Mouse (Mus musculus) embryonic facial prominence, embryonic 11.5 days (tissue): ENCODE data around the gene P2rx4. TPM values are rescaled to one million over a fixed set of nuclear protein-coding genes. Genes with fewer than 3 reads are reported as not detected.

Experiments
- ATAC-seq: fragments of 200-750 bp; cut with Nextera tagmentation; replicated peaks from 2 replicates; pipeline ENCODE4 v1.8.0; 2017; ENCODE audit warnings: low read depth; ENCODE audit not compliant: insufficient number of reproducible peaks, low FRiP score, low TSS enrichment
- DNase-seq: peaks from one replicate; pipeline ENCODE4 v3.0.0-alpha.2; 2015; ENCODE audit warnings: low spot score
- H3K27ac ChIP-seq: fragments of 300-500 bp; sonication (generic); replicated peaks from 2 replicates; pipeline ENCODE4 v1.5.1; 2014; ENCODE audit warnings: mild to moderate bottlenecking, low read depth, low read length, control low read depth
- H3K27me3 ChIP-seq: fragments of 300-500 bp; sonication (generic); 2 replicates; pipeline ENCODE4 v1.6.1; 2014; ENCODE audit warnings: mild to moderate bottlenecking, low read length, moderate library complexity, mixed read lengths; ENCODE audit not compliant: control insufficient read depth, insufficient read depth
- H3K36me3 ChIP-seq: fragments of 300-500 bp; sonication (generic); replicated peaks from 2 replicates; pipeline ENCODE4 v1.6.1; 2014; ENCODE audit warnings: low read depth, mild to moderate bottlenecking, low read length, moderate library complexity, mixed read lengths; ENCODE audit not compliant: control insufficient read depth, insufficient read depth
- H3K4me1 ChIP-seq: fragments of 300-500 bp; sonication (generic); 2 replicates; pipeline ENCODE4 v1.6.1; 2014; ENCODE audit warnings: low read length, mixed read lengths; ENCODE audit not compliant: control insufficient read depth, insufficient read depth
- H3K4me2 ChIP-seq: fragments of 300-500 bp; sonication (generic); 2 replicates; pipeline ENCODE4 v1.6.1; 2014; ENCODE audit warnings: low read depth, mild to moderate bottlenecking, control low read depth, low read length, moderate library complexity
- H3K4me3 ChIP-seq: fragments of 300-500 bp; sonication (generic); 2 replicates; pipeline ENCODE4 v1.5.1; 2014; ENCODE audit warnings: low read depth, low read length, control low read depth
- H3K9ac ChIP-seq: fragments of 300-500 bp; sonication (generic); replicated peaks from 2 replicates; pipeline ENCODE4 v1.6.1; 2014; ENCODE audit warnings: mild to moderate bottlenecking, control low read depth, low read length
- H3K9me3 ChIP-seq: fragments of 300-500 bp; sonication (generic); replicated peaks from 2 replicates; pipeline ENCODE4 v1.6.1; 2016; ENCODE audit warnings: mild to moderate bottlenecking, low read length, inconsistent platforms, mixed read lengths; ENCODE audit not compliant: control insufficient read depth
- WGBS: fragments of 180-500 bp; shearing (Covaris S2); extraction: QIAGEN DNeasy Blood & Tissue Kit; methylation state at CpG from one replicate; pipeline ENCODE4 v1.1.7; 2014; 5-methylcytosine and 5-hydroxymethylcytosine counted together
- polyA plus RNA-seq: library from polyadenylated mRNA; unstranded; fragments of >200 nt; fragmentation: Nextera tagmentation; extraction: Ambion mirVana; gene quantifications from 2 replicates; pipeline ENCODE4 v1.2.1, GENCODE M21; 2014

P2rx4 gene
- polyA plus RNA-seq, 1 experiment from 2014 or later = 4.9 TPM

DNA sequence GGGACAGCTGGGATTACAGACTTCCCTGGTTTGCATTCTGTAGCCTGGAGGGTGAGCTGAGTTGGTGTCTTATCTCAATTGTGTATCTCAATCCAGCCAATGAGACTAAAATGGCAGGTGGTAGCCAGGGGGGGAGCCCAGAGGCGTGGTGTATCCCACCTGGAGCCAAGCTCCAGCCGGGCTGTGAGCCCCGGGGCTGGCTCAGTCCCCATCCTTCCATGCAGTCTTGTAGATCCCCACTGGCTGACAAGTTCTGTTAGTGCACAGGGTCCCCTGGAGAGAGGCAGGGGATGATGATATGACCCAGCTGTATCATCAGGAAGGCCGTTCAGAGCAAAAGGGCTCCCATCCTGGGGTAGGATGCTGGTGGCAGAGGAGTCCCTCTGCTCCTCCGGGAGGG lies 19.3 kb downstream of the P2rx4 start:
- Histone ChIP-seq H3K4me3 (no peak overlapping the region), H3K9me3 (no peaks in the 10 kb centered on the region), H3K27ac (no peak overlapping the region), H3K4me1 (no peaks in the 10 kb centered on the region), H3K36me3 (no peaks in the 10 kb centered on the region), H3K4me2 (no peak overlapping the region), H3K9ac (no peak overlapping the region), H3K27me3 (no peaks in the 10 kb centered on the region)
- 70% methylated on average over 5 of the region's 5 CpGs for WGBS
- ATAC-seq (no peak), DNase-seq (no peak)

GRCm38 (mm10) chr5:122727096-122727495 lies 19.8 kb downstream of the P2rx4 start:
- WGBS = 93% methylated on average over 7 of the region's 7 CpGs
- H3K27me3 ChIP-seq = no peaks in the 10 kb centered on the region
- H3K4me2 ChIP-seq = no peak overlapping the region
- no peak overlapping the region for H3K27ac ChIP-seq
- ATAC-seq (no peak), DNase-seq (no peak)
- H3K36me3 ChIP-seq = no peaks in the 10 kb centered on the region
- H3K9me3 ChIP-seq = no peaks in the 10 kb centered on the region
- peaks cover 1% of the 10 kb centered on the region; the same call in 1 of the 2 replicates for H3K4me1 ChIP-seq
- H3K9ac ChIP-seq = no peak overlapping the region
- no peak overlapping the region for H3K4me3 ChIP-seq

- Histone ChIP-seq H3K27me3 (no peaks in the 10 kb centered on the region), H3K27ac (no peak overlapping the region), H3K4me2 (no peak overlapping the region), H3K9me3 (no peaks in the 10 kb centered on the region), H3K9ac (no peak overlapping the region), H3K4me3 (no peak overlapping the region), H3K4me1 (peaks cover 3% of the 10 kb centered on the region; the same call in 1 of the 2 replicates), H3K36me3 (no peaks in the 10 kb centered on the region)
- WGBS = 85% methylated on average over 10 of the region's 10 CpGs
- DNase-seq (no peak), ATAC-seq (no peak)
Measured at GRCm38 (mm10) chr5:122730776-122731175, 23.4 kb downstream of the P2rx4 start.

DNA sequence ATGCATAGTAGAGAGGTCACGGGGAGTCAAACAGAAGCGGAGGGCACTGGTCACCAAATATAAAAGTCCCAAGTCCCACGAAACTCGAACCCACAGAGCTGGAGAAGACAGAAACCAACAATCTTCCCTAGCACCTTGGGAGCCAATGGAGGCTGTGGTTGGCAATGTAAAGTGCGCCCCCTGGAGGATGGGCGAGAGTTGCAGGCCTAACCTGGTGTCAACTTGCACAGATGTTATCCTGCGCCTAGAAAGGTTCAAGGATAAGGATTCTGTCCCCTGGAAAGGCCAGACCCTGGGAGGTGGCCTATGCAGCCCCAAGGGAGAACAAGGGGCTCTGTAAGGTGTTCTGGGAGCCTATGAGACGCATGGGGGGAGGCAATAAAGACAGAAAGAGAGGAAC lies 24.0 kb downstream of the P2rx4 start:
- DNase-seq = peak; percentile 44
- ATAC-seq = no peak
- H3K9ac ChIP-seq = no peak overlapping the region
- no peaks in the 10 kb centered on the region for H3K36me3 ChIP-seq
- no peaks in the 10 kb centered on the region for H3K9me3 ChIP-seq
- peak overlapping the region; percentile 3; the same call in 1 of the 2 replicates for H3K27ac ChIP-seq
- no peaks in the 10 kb centered on the region for H3K27me3 ChIP-seq
- no peak overlapping the region for H3K4me3 ChIP-seq
- H3K4me2 ChIP-seq = no peak overlapping the region
- 66% methylated on average over 8 of the region's 8 CpGs for WGBS
- H3K4me1 ChIP-seq = peaks cover 3% of the 10 kb centered on the region; the same call in 1 of the 2 replicates

- 28% methylated on average over 15 of the region's 15 CpGs for WGBS
- Histone ChIP-seq H3K27ac (peak overlapping the region; percentile 3; the same call in 1 of the 2 replicates), H3K9ac (no peak overlapping the region), H3K4me1 (peaks cover 3% of the 10 kb centered on the region; the same call in 1 of the 2 replicates), H3K4me2 (no peak overlapping the region; the same call in 1 of the 2 replicates), H3K4me3 (no peak overlapping the region), H3K9me3 (no peaks in the 10 kb centered on the region), H3K27me3 (no peaks in the 10 kb centered on the region), H3K36me3 (no peaks in the 10 kb centered on the region; the same call in 1 of the 2 replicates)
- peak; percentile 62 for DNase-seq
- ATAC-seq = no peak
Measured at GRCm38 (mm10) chr5:122731991-122732673, 24.8 kb downstream of the P2rx4 start.

- ATAC-seq (no peak), DNase-seq (no peak)
- WGBS = 65% methylated on average over 17 of the region's 17 CpGs
- H3K9ac ChIP-seq = no peak overlapping the region
- no peaks in the 10 kb centered on the region for H3K27me3 ChIP-seq
- H3K4me1 ChIP-seq = peaks cover 3% of the 10 kb centered on the region; the same call in 1 of the 2 replicates
- H3K4me3 ChIP-seq = no peak overlapping the region
- H3K36me3 ChIP-seq = no peaks in the 10 kb centered on the region; the same call in 1 of the 2 replicates
- no peaks in the 10 kb centered on the region for H3K9me3 ChIP-seq
- no peak overlapping the region for H3K4me2 ChIP-seq
- H3K27ac ChIP-seq = no peak overlapping the region
Measured at GRCm38 (mm10) chr5:122733881-122734280, 26.5 kb downstream of the P2rx4 start.

DNA sequence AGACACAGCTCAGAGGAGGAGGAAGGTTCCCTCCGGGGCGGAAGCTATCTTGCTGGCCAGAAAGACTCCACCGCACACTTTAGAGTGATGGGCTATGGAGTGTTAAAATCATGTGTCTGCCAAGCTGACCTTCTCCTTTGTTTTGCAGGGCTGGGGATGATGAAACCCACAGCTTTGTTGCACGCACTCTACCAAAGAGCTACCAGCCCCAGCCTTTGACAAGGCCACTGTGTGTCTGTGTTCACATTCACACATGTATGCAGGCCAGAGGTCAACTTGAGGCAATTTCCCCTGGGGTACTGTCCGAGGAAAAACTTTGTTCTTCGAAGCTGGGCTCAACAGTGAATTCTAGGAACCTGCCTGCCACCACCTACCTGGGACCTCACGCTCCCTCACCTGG lies 28.5 kb downstream of the P2rx4 start:
- Histone ChIP-seq H3K4me1 (peaks cover 3% of the 10 kb centered on the region; the same call in 1 of the 2 replicates), H3K27me3 (no peaks in the 10 kb centered on the region), H3K36me3 (no peaks in the 10 kb centered on the region; the same call in 1 of the 2 replicates), H3K27ac (no peak overlapping the region), H3K9me3 (no peaks in the 10 kb centered on the region), H3K9ac (no peak overlapping the region), H3K4me2 (no peak overlapping the region), H3K4me3 (no peak overlapping the region)
- no peak for DNase-seq
- no peak for ATAC-seq
- WGBS = 80% methylated on average over 7 of the region's 7 CpGs

DNA sequence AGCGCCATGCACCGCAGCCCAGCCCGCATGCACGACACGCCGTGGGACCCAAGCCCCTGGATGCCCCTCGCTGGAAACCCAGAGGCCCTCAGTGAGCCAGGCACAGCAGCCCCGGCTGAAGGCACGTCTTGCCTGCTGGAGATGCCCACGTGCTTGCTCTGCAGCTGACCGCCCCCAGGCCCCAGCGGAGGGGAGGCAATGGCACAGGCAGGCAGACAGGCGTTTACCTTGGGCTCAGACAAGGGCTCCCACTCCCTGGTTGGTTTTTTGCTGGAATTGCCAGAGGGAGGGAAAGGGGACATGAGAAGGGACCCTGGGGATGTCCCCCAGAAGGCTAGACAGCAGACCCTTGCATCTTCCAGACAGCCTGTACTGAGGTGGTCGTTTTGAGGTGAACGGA lies 29.4 kb downstream of the P2rx4 start:
- Histone ChIP-seq H3K27me3 (no peaks in the 10 kb centered on the region), H3K9ac (no peak overlapping the region), H3K36me3 (no peaks in the 10 kb centered on the region; the same call in 1 of the 2 replicates), H3K4me3 (no peak overlapping the region), H3K4me1 (peaks cover 3% of the 10 kb centered on the region; the same call in 1 of the 2 replicates), H3K4me2 (no peak overlapping the region), H3K9me3 (no peaks in the 10 kb centered on the region), H3K27ac (no peak overlapping the region)
- no peak for DNase-seq
- WGBS = 89% methylated on average over 15 of the region's 15 CpGs
- no peak for ATAC-seq
